Mouse (Mus musculus) midbrain, embryonic 15.5 days (tissue): ENCODE results near the gene Sowahd. TPM values are rescaled to one million over a fixed set of nuclear protein-coding genes. Genes with fewer than 3 reads are reported as not detected.

Source experiments
- ATAC-seq: fragments of 200-750 bp; cut with Nextera tagmentation; replicated peaks from 2 replicates; pipeline ENCODE4 v1.8.0; 2017; ENCODE audit warnings: moderate TSS enrichment
- H3K27ac ChIP-seq: fragments of 300-500 bp; sonication (generic); 2 replicates; pipeline ENCODE4 v1.5.1; 2015; ENCODE audit warnings: mild to moderate bottlenecking, inconsistent platforms
- H3K27me3 ChIP-seq: fragments of 300-500 bp; sonication (generic); replicated peaks from 2 replicates; pipeline ENCODE4 v1.6.1; 2015; ENCODE audit warnings: inconsistent platforms
- H3K36me3 ChIP-seq: fragments of 300-500 bp; sonication (generic); replicated peaks from 2 replicates; pipeline ENCODE4 v1.6.1; 2015; ENCODE audit warnings: inconsistent platforms
- H3K4me1 ChIP-seq: fragments of 300-500 bp; sonication (generic); 2 replicates; pipeline ENCODE4 v1.6.1; 2015; ENCODE audit warnings: inconsistent platforms
- H3K4me2 ChIP-seq: fragments of 300-500 bp; sonication (generic); 2 replicates; pipeline ENCODE4 v1.6.1; 2015; ENCODE audit warnings: inconsistent platforms, mild to moderate bottlenecking, moderate library complexity
- H3K4me3 ChIP-seq: fragments of 300-500 bp; sonication (generic); 2 replicates; pipeline ENCODE4 v1.5.1; 2015; ENCODE audit warnings: mild to moderate bottlenecking, inconsistent platforms
- H3K9ac ChIP-seq: fragments of 300-500 bp; sonication (generic); 2 replicates; pipeline ENCODE4 v1.6.1; 2015; ENCODE audit warnings: mild to moderate bottlenecking, inconsistent platforms
- H3K9me3 ChIP-seq: fragments of 300-500 bp; sonication (generic); 2 replicates; pipeline ENCODE4 v1.6.1; 2016; ENCODE audit warnings: inconsistent platforms
- WGBS: fragments of 180-500 bp; shearing (Covaris S2); methylation state at CpG from one replicate; pipeline ENCODE4 v1.1.7; 2015; ENCODE audit warnings: mixed read lengths; 5-methylcytosine and 5-hydroxymethylcytosine counted together
- polyA plus RNA-seq: library from polyadenylated mRNA; unstranded; fragments of >200 nt; fragmentation: Nextera tagmentation; extraction: Ambion mirVana; gene quantifications from 2 replicates; pipeline ENCODE4 v1.2.1, GENCODE M21; 2015

Sowahd gene
- not detected in 2 replicates for polyA plus RNA-seq

DNA sequence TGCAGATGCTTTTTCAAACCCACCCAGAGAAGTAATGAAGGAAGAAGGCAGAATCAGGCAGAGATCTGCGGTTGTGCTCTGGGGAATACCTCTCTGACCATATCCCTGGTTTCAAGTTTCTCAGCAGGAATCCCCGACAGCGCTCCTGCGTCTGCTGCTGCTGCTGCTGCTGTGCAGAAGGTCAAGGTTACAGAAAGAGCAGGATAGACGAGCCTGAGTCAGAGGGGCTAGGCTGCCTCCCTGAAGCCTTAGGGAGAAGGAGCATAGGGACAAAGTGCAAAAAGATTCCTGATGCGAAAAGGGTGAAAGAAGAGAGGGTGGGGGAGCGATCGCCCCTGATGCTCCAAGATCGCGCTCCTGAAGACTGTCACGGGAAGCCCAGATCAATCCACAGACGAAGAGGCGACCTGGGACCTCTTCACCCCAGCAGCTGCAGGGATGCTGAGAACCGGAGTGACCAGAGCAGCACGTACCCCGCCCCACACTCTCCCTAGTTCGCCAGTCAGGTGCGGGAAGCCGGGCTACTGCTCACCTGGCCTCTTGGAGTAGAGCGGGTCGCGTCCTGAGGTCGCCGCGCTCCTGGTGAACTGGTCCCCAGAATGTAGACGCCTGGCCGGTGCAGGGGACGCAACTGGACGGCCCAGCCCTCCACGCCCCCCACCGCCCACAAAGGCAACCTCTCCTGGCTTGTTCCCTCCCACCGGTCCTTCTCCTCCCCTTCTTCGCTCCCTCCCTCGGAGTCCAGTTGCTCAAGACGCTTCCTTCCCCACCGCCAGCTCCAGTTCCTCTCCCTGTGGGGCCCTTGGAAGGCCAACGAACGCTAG, at the start of gene Sowahd:
Gene Sowahd (plus strand): TSS at position 780 of the 824 bp plus-strand sequence.
- Histone ChIP-seq H3K27ac (no peak within 1 kb of the TSS), H3K9ac (0 out of 2 replicates have a peak within 1 kb of the TSS, but pooled peaks have one; percentile 1), H3K36me3 (no peaks in the 10 kb centered on the region), H3K4me1 (peaks cover 6% of the 10 kb centered on the region; the same call in 1 of the 2 replicates), H3K9me3 (no peaks in the 10 kb centered on the region), H3K4me2 (peak within 1 kb of the TSS; percentile 75), H3K4me3 (peak within 1 kb of the TSS; percentile 39), H3K27me3 (peaks cover 15% of the 10 kb centered on the region)
- ATAC-seq, result 0 out of 2 replicates have a peak, but pooled peaks have one; percentile 17
- WGBS, result 14% methylated on average over 37 of the region's 38 CpGs

DNA sequence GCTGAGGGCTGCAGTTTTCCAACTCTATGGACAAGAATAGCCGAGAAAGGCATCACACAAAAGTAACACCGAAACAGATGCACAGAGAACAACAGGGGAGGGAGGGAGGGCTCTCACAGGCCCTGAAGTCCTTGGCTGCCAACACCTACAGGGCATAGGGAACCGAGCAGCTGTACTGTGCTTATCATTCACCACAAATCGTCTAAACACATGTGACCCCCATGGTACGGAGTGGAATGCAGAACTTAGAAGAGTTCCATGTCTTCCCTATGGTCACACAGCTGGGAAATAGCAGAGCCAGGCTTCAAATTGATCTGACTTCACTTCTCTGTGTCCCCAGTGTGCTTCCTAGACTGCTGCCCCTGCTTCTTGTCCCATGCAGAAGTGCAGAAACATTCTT, 34.8 kb upstream of the Sowahd start:
- 72% methylated on average over 5 of the region's 5 CpGs for WGBS
- no peak overlapping the region for H3K27ac ChIP-seq
- H3K4me3 ChIP-seq, result no peak overlapping the region
- no peak overlapping the region for H3K9ac ChIP-seq
- H3K9me3 ChIP-seq, result no peaks in the 10 kb centered on the region
- no peak for ATAC-seq
- no peaks in the 10 kb centered on the region for H3K4me1 ChIP-seq
- no peaks in the 10 kb centered on the region for H3K27me3 ChIP-seq
- no peak overlapping the region for H3K4me2 ChIP-seq
- no peaks in the 10 kb centered on the region for H3K36me3 ChIP-seq

- H3K4me1 ChIP-seq, result no peaks in the 10 kb centered on the region
- H3K4me3 ChIP-seq, result no peak overlapping the region
- H3K27ac ChIP-seq, result no peak overlapping the region
- no peak overlapping the region for H3K4me2 ChIP-seq
- WGBS, result 89% methylated on average over 9 of the region's 9 CpGs
- no peak for ATAC-seq
- no peaks in the 10 kb centered on the region for H3K36me3 ChIP-seq
- H3K9ac ChIP-seq, result no peak overlapping the region
- H3K27me3 ChIP-seq, result no peaks in the 10 kb centered on the region
- no peaks in the 10 kb centered on the region for H3K9me3 ChIP-seq
These were observed 30.4 kb upstream of the Sowahd start for GRCm38 (mm10) chrX:37018150-37018654.

DNA sequence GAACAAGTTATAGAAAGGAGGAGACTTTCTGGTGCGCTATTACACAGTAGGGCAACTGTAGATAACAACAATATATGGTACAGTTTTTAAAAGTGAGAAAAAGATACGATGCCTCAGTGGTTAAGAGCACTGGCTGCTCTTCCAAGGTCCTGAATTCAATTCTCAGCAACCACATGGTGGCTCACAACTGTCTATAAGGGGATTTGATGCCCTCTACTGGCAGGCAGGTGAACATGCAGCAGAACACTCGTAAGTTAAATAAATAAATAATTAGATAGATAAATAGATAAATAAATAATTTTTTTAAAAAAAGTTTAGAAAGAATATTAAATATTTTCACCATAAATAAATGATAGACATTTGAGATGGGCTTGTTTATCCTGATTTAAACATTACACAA, 29.6 kb upstream of the Sowahd start:
- H3K27me3 ChIP-seq, result no peaks in the 10 kb centered on the region
- ATAC-seq, result no peak
- no peak overlapping the region for H3K4me3 ChIP-seq
- no peaks in the 10 kb centered on the region for H3K9me3 ChIP-seq
- WGBS, result 58% methylated on average over 3 of the region's 3 CpGs
- H3K27ac ChIP-seq, result no peak overlapping the region
- H3K4me2 ChIP-seq, result no peak overlapping the region
- H3K36me3 ChIP-seq, result no peaks in the 10 kb centered on the region
- H3K9ac ChIP-seq, result no peak overlapping the region
- no peaks in the 10 kb centered on the region for H3K4me1 ChIP-seq

DNA sequence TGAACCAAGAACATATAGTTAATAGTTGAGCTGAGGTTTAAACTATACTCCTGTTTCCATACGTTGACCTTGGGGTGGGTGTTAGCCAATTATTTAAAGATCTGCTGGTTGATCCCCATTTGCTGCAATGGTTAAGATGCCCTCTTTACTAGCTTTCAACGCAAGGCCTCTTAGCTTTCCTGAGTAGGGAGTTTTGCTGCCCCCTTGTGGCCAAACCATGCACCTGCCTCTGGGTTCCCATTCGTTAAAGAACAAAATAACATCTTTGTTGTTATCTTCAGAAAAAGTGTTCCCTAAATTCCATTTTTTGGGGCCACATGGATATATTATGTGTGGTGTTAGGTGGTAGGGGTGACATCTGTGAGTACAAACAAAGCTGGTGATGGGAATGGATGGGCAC, 26.0 kb upstream of the Sowahd start:
- no peak for ATAC-seq
- Histone ChIP-seq H3K4me2 (no peak overlapping the region), H3K27me3 (no peaks in the 10 kb centered on the region), H3K4me1 (no peaks in the 10 kb centered on the region), H3K4me3 (no peak overlapping the region), H3K9ac (no peak overlapping the region), H3K36me3 (no peaks in the 10 kb centered on the region), H3K27ac (no peak overlapping the region), H3K9me3 (no peaks in the 10 kb centered on the region)
- WGBS, result 17% methylated on average over 3 of the region's 3 CpGs

DNA sequence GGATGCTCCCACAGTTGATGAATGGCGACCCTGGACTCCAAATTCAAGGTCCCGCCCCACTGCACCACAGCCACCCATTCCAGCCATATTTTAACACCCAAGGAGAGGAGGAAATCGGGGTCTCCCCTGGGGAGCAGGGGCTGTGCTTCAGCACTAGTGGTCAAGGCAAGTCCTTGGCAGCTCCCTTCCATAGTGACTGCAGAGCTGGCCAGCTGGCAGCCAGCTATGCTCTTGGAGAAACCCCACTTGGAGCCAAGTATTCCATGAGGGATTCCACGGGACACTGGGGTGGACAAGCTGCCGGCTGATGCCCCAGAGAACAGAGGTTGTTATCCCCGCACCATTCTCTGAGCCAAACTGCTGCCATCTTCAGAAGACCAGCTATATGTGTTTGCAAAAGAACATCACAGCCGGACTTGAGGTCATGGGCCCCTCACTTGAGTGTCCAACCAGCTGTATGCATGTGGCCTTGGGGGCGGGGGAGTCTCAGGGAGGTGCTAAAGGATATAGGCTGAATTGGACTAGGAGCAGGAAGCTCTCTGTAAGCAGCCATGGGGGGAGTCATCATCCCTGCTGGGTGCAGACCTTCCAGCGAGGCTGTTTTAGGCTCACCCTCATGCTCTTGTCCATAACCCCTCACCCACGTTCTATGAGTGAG, 24.9 kb upstream of the Sowahd start:
- Histone ChIP-seq H3K27me3 (no peaks in the 10 kb centered on the region), H3K4me2 (no peak overlapping the region), H3K27ac (no peak overlapping the region), H3K36me3 (no peaks in the 10 kb centered on the region), H3K9me3 (no peaks in the 10 kb centered on the region), H3K9ac (no peak overlapping the region), H3K4me1 (no peaks in the 10 kb centered on the region), H3K4me3 (no peak overlapping the region)
- WGBS, result 80% methylated on average over 10 of the region's 10 CpGs
- no peak for ATAC-seq

DNA sequence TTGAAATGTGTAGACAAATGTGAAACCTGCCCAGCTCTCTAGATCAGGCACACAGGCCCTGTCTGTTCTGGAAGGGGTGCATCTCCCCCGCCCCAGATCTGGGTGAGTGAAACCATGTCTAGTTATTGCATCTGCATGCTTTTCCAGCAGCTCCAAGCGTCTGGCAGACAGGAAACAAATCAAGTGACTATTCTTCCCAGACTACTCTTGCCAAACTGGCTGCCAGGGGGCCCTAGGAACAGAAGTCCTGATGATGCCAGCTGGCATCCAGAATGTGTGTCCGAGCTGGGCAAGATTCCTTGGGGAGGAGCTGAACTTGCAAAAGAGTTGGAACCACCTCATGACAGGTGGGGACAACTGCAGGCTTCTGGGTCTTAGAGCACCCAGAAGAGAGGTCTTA, 20.3 kb upstream of the Sowahd start:
- H3K4me3 ChIP-seq, result no peak overlapping the region
- H3K4me2 ChIP-seq, result no peak overlapping the region
- H3K9me3 ChIP-seq, result no peaks in the 10 kb centered on the region
- no peak overlapping the region for H3K27ac ChIP-seq
- ATAC-seq, result no peak
- no peaks in the 10 kb centered on the region for H3K36me3 ChIP-seq
- H3K9ac ChIP-seq, result no peak overlapping the region
- no peaks in the 10 kb centered on the region for H3K27me3 ChIP-seq
- H3K4me1 ChIP-seq, result no peaks in the 10 kb centered on the region
- WGBS, result 55% methylated on average over 3 of the region's 3 CpGs

DNA sequence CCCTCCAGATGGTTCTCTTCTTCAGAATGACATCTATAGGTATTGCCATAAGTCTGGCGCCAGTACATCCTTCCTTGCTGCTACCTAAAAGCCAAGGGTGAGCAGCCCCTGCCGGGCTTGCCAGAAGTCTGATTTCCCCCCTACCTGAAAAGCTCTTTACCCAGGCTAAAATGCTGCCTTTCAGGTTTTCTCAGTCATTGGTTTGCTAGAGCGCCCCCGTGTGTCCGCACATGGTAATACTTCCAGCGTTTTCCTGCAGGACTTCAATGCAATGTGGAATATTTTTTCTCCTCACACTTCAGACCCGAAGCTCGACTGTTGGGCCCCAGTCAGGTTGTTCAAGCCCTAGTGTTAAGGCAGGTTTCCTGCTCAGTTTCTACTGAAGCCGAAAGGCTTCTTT, 5.9 kb upstream of the Sowahd start:
- H3K9me3 ChIP-seq, result no peaks in the 10 kb centered on the region
- 27% methylated on average over 9 of the region's 9 CpGs for WGBS
- H3K36me3 ChIP-seq, result no peaks in the 10 kb centered on the region
- H3K4me3 ChIP-seq, result no peak overlapping the region
- no peaks in the 10 kb centered on the region for H3K4me1 ChIP-seq
- peaks cover 4% of the 10 kb centered on the region for H3K27me3 ChIP-seq
- no peak overlapping the region for H3K9ac ChIP-seq
- no peak overlapping the region for H3K4me2 ChIP-seq
- ATAC-seq, result no peak
- H3K27ac ChIP-seq, result no peak overlapping the region

DNA sequence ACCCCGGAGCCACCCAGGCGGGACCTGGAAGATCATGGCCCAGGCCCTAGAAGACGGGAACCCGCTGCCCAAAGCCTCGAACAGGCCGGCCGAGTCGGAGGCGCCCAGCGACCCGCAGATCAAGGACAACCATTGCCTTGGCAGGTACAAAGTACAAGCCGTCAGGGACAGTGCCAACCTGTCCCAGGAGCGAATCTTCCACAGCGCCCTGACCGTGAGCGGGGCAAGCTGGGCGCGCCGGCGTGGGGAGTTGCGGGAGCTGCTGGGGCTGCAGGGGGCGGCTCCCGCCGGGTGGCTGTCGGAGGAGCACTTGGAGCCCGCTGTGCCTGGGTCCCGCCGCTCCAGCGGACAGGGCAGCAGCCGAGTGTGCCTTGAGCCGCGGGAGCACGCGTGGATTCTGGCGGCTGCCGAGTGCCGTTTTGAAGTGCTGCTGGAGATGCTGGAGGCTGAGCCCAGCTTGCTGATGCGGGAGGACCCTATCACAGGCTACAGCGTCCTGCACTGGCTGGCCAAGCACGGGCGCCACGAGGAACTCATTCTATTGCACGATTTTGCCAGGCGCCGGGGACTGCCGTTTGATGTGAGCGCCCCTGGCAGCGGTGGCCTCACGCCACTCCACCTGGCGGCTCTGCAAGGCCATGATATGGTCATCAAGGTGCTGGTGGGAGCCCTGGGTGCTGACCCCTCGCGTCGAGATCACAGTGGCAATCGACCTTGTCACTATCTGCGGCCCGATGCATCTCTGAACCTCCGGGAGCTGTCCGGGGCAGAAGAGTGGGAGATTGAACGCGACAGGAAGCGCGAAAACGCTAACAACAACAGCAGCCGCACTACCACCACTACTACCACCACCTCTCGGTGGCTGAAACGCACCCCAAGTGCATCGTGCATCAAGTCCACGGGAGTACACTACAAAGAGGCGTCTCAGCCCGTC, 512 bp downstream of the Sowahd start:
- ATAC-seq, result peak; percentile 67
- Histone ChIP-seq H3K4me1 (peaks cover 6% of the 10 kb centered on the region; the same call in 1 of the 2 replicates), H3K36me3 (no peaks in the 10 kb centered on the region), H3K9ac (0 out of 2 replicates have a peak overlapping the region, but pooled peaks have one; percentile 1), H3K9me3 (no peaks in the 10 kb centered on the region), H3K4me2 (peak overlapping the region; percentile 75), H3K27me3 (peaks cover 15% of the 10 kb centered on the region), H3K4me3 (peak overlapping the region; percentile 39), H3K27ac (no peak overlapping the region)
- 21% methylated on average over 67 of the region's 70 CpGs for WGBS

- Histone ChIP-seq H3K4me3 (no peak overlapping the region), H3K36me3 (no peaks in the 10 kb centered on the region), H3K4me1 (no peaks in the 10 kb centered on the region), H3K9ac (no peak overlapping the region), H3K27me3 (no peaks in the 10 kb centered on the region), H3K27ac (no peak overlapping the region), H3K4me2 (no peak overlapping the region), H3K9me3 (no peaks in the 10 kb centered on the region)
- ATAC-seq, result no peak
- 85% methylated on average over 9 of the region's 9 CpGs for WGBS
These were observed 15.3 kb downstream of the Sowahd start for GRCm38 (mm10) chrX:37063902-37064301.

DNA sequence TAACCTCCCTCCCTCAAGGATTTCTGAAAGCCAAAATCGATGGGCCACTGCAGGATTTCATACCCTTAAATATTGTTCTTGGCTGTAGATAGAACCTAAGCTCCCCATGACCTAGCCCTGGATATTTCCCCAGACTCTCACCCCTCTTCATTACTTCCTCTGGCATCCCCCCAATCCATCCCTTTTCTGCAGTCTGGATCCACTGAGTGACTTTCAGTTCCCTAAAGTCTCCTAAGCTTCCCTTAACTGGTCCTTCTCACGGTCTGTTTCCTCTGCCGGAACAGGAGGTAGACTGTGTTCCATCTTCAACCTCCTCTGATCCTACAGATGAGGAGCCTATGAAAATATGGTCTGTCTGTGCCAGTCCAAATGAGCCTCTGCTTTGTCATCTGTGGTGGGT, 18.7 kb downstream of the Sowahd start:
- Histone ChIP-seq H3K27me3 (no peaks in the 10 kb centered on the region), H3K9me3 (no peaks in the 10 kb centered on the region), H3K27ac (no peak overlapping the region), H3K4me3 (no peak overlapping the region), H3K4me1 (no peaks in the 10 kb centered on the region), H3K9ac (no peak overlapping the region), H3K4me2 (no peak overlapping the region), H3K36me3 (no peaks in the 10 kb centered on the region)
- 86% methylated on average over 3 of the region's 3 CpGs for WGBS
- ATAC-seq, result no peak

GRCm38 (mm10) chrX:37068766-37069165, 20.1 kb downstream of the Sowahd start:
- Histone ChIP-seq H3K27ac (no peak overlapping the region), H3K4me2 (no peak overlapping the region), H3K9me3 (no peaks in the 10 kb centered on the region), H3K27me3 (no peaks in the 10 kb centered on the region), H3K36me3 (no peaks in the 10 kb centered on the region), H3K4me3 (no peak overlapping the region), H3K9ac (no peak overlapping the region), H3K4me1 (no peaks in the 10 kb centered on the region)
- ATAC-seq, result no peak
- WGBS, result 88% methylated on average over 5 of the region's 5 CpGs
